Mouse (Mus musculus): Measurements from ENCODE around the gene Son.
"Not testable (repeated sequence)": the region's sequence is repeated elsewhere in the genome, so short reads cannot be mapped to it uniquely, and the experiment has no call there.

Gene Son

DNA sequence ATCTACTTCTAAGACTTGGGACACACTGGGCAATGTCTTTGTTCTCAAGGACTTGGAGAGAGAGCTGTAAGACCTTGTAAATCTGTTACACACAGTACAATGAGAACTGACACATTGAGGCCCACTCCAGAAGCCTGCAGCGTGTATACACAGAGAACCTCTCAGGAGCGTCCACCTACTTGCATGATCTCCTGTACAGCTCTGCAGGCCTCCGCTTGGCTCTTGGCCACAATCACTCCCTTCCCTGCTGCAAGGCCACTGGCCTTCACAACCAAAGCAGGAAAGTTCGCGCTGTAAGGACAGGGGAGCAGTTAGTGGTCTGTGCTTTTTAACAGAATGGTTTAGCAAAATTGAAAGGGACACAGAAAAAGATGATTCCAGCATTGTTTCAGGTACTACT, 8.1 kb upstream of the Son start:
- DNase-seq (ENCODE audit: inconsistent ontology term) = no peak

DNA sequence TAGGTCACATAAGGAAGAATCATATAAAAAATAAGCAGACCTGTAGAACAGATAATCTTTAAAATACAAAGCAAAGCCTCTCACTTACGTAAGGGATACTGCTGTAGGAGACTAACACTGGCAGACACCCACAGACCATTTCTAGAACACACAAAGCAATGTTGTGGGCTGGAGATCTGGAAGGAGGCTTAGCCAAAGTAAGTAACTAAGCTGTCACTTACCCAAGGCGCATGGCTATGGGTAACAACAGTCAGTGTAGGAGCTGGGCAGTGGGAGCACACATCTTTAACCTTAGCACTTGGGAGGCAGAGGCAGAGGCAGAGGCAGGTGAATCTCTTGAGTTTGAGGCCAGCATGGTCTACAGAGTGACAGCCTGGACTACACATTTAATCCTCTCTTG, 7.7 kb upstream of the Son start:
- DNase-seq (ENCODE audit: inconsistent ontology term) = no peak

DNA sequence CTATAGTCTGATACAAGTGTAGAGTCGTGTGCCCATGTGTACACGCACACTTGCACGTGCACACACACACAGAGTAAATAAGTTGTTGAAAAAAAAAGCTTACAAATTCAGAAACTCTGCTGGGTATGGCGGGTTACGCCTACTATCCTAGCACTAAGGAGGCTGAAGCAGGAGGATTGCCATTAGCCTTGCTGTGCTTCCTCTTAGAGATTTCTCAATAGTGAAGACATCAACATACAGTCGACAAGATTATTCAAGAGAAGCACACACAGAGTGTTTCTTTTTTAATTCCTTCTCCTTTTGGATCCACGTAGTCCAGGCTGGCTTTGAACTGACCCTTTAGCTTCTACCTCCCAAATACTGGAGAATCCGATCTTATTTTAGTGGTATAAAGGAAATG, 7.1 kb upstream of the Son start:
- no peak for DNase-seq (ENCODE audit: inconsistent ontology term)

DNA sequence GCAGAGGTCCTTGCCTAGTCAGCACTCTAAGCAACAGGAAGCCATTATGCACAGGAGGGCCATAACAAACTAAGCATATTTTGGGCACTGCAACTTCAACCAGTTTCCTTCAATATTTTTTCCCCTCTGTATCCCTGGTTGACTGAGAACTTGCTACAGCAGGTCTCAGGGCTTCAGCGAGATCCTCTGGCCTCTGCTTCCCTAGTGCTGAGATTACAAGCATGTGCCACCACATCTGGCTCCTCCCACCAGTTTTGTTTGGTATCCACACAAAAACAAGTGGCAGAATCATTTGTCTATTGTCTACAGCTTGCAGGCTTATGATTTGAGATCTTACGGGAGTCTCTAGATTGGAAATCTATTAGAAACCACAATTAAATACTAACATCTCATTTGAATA, 2.4 kb upstream of the Son start:
- no peak for DNase-seq (ENCODE audit: inconsistent ontology term)

DNA sequence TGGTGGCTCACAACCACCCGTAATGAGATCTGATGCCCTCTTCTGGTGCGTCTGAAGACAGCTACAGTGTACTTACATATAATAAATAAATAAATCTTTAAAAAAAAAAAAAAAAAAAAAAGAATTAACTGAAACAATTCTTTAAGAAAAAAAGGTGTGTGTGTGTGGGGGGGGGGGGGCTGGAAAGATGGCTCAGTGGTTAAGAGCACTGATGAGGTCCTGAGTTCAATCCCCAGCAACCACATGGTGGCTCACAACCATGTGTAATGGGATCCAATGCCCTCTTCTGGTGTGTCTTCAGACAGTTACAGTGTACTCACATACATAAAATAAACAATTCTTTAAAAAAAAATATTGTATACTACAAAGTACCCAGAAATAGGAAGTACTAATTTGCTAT, 1.9 kb upstream of the Son start:
- not testable (repeated sequence) for DNase-seq (ENCODE audit: inconsistent ontology term)

DNA sequence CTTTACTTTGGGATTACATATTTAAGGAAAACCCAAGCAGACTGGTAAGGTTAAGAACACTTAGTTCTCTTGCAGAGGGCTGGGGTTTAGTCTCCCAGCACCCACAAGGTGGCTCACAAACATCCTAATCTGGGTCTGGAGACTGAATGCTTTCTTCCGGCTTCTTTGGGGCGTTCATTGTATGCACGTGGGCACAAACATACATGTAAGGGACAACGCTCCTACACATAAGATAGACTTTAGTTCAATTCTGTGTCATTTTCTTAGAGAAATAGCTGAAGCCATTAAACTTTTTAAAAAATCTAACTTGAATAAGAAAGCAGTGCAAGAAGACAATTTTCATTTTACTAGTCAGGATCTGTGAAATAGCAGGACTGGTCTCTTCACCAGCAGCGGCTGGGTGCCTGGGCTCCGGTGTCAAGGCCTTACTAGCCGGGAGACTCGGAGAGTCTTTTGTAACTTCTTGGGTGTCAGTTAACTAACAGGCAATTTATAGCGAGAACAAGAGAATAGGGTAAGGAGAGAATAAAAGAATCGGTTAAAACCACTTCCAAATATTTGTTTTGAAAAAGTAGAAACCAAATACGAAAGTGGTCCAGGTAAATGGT, 1.2 kb upstream of the Son start:
- DNase-seq (ENCODE audit: inconsistent ontology term) = peak; percentile 20

DNA sequence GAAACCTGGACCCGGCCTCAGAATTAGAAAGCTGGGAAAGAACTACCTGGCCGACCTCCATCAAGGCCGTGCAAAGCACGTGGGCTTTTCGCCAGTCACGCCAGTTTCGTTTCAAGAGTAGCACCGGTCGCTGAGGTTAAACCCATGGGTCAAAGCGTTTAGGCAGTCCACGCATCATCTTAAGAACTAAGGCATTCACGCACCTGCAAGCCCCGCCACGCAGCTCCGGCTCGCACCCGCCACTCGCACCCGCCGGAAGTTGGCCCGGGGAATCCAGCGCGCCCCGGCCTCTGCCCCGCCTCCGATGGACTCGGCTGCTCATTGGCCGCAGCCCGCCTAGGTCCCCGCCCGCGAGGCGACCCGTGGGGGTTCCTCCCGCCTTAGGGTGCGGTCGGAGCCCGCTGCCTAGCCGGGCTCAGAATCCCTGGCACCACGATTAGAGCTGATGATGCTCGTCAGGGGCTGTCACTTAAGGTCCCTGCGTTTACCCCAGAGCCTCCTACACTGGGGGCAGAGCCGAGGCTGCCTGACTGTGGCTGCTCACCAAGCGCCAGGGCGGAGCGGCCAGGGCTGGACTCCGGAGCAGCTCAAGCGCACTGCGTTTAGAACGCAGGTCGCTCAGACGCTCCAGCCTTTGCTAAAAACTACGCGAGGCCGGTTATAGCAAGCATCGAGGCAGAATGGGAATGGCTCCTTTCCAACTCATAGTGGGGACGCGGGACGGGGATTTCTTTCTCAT, 456 bp upstream of the Son start, which contains the start of gene Gart:
Gene Gart (minus strand): TSS at position 272 of the 739 bp plus-strand sequence.
- peak; percentile 95 for DNase-seq (ENCODE audit: inconsistent ontology term)

DNA sequence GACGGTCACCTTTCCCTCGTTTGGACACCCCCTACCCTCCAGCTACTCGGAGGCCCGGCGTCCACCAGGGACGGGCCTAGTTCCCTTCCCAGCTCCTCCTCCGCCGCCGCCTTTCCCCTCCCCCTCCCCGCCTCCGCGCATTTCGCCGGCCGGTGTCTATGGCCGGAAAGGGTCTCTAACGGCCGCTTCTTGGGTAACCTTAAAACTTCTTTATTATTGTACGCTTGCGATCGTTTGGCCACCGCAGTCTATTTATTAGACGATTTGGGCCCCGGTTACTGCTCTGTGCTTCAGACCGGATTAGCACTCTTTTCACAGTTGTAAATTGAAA, 879 bp downstream of the Son start:
- DNase-seq (ENCODE audit: inconsistent ontology term) = peak; percentile 87

DNA sequence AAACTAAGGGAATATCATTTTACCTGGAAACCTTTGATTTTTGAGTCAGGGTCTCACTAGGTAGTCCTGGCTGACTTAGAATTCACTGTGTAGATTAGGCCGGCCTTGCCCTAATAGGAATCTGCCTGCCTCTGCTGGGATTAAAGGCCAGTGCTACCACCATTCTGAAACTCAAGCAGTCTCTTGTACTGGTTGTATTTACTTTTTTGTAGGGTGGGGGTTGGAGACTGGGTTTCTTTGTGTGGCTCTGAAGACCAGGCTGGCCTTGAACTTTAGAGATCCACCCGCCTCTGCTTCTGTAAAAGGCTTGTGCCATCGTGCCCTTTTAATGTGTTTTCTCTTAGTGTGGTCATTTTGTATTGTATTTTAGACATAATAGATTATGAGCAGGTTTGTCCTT, 1.9 kb downstream of the Son start:
- no peak for DNase-seq (ENCODE audit: inconsistent ontology term)

DNA sequence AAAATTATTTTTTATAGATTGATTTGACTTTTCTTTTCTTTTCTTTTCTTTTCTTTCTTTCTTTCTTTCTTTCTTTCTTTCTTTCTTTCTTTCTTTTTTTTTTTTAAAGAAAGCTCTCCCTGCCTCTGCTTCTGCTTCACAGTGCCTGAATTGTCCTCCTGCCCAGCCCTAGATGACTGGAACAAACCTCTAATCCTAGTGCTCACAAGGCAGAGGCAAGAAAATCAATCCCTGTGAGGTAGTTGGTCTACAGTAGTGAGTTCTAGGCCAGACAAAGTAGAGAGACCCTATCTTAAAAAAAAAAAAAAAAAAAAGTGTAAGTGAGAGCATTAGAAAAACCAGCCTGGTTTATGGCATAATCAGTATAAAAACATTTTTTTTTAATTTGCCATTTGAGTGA, 2.5 kb downstream of the Son start:
- DNase-seq (ENCODE audit: inconsistent ontology term) = no peak

DNA sequence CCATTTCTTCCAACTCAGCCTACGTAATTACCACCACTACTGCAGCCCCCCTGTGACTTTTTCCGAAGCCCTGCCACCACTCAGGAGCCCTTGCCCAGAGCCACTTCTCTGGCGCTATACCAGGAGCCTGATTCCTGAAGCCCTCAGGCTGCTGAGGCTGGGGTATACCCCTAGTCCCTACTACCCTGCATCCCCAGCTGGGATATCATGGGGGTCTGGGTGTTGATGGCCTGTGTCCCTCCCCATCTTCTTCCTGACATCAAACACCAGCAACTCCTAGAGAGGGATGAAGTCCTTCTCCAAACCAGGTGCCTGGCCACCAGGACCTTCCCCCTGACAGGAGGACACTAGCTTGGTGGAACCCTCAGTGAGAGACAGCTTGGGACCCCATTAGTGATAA, 4.9 kb downstream of the Son start:
- no peak for DNase-seq (ENCODE audit: inconsistent ontology term)

DNA sequence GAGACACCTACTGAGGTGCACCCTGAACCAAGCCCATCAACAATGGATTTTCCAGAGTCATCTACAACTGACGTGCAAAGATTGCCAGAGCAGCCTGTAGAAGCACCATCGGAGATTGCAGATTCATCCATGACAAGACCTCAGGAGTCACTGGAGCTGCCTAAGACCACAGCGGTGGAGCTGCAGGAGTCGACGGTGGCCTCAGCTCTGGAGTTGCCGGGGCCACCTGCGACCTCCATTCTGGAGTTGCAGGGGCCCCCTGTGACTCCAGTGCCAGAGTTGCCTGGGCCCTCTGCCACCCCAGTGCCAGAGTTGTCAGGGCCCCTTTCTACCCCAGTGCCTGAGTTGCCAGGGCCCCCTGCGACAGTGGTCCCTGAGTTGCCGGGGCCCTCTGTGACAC, 8.0 kb downstream of the Son start:
- DNase-seq (ENCODE audit: inconsistent ontology term) = no peak

DNA sequence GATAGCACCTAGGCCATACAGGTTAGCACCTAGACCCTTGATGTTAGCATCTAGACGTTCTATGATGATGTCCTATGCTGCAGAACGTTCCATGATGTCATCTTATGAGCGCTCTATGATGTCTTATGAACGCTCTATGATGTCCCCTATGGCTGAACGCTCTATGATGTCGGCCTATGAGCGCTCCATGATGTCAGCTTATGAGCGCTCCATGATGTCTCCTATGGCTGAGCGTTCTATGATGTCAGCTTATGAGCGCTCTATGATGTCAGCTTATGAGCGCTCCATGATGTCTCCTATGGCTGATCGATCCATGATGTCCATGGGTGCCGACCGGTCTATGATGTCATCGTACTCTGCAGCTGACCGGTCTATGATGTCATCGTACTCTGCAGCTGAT, 10.0 kb downstream of the Son start:
- no peak for DNase-seq (ENCODE audit: inconsistent ontology term)

DNA sequence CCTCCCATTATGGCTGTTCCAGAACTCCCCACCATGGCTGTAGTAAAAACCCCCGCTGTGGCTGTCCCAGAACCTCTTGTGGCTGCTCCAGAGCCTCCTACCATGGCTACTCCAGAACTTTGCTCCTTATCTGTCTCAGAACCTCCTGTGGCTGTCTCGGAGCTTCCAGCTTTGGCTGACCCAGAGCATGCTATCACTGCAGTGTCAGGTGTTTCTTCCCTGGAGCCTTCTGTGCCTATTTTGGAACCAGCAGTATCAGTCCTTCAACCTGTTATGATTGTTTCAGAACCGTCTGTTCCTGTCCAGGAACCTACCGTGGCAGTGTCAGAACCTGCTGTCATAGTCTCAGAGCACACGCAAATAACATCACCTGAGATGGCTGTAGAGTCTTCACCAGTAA, 11.2 kb downstream of the Son start:
- DNase-seq (ENCODE audit: inconsistent ontology term) = no peak

DNA sequence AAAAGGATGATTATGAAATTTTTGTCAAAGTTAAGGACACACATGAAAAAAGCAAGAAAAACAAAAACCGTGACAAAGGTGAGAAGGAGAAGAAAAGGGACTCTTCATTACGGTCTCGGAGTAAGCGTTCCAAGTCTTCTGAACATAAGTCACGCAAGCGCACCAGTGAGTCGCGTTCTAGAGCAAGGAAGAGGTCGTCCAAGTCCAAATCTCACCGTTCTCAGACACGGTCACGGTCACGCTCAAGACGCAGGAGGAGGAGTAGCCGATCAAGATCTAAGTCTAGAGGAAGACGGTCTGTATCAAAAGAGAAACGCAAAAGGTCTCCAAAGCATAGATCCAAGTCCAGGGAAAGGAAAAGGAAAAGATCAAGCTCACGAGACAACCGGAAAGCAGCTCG, 12.5 kb downstream of the Son start:
- DNase-seq (ENCODE audit: inconsistent ontology term) = no peak

DNA sequence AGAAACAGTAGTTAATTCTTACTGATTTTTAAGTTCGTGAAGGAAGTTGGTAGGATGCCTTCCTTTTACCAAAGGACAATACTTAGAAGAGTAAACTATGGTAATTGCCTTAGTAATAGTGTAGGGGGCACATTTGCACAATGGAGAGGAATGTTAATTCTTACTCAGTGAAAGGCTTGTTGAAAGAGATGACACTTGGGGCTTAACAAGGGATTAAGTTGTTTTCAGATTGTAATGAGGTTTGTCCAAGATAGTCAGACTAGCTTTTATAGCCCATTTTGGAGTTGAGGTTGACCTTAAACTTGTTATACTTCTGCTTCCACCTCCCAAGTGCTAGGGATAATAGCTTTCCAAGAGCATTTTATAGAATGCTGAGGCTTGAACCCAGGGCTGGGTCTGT, 14.1 kb downstream of the Son start:
- no peak for DNase-seq (ENCODE audit: inconsistent ontology term)

DNA sequence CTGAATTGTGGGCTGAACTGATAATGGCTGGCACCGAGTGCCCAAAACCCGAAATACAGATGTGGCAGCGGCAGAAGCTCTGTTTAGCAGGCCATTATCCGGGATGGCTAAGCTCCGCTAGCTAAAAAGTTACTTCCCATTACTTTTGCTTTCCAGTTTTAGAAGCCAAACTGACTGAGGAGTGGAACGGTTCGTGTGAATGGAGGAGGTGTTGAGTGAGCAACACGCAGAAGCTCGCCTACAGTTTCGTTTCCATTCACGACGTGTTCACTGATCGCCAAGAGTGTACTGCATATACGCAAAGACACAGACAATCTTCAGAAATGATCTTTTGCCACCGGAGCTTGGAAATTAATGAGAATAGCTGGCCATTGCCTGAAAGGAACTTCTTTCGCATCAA, 15.0 kb downstream of the Son start:
- DNase-seq (ENCODE audit: inconsistent ontology term) = no peak

DNA sequence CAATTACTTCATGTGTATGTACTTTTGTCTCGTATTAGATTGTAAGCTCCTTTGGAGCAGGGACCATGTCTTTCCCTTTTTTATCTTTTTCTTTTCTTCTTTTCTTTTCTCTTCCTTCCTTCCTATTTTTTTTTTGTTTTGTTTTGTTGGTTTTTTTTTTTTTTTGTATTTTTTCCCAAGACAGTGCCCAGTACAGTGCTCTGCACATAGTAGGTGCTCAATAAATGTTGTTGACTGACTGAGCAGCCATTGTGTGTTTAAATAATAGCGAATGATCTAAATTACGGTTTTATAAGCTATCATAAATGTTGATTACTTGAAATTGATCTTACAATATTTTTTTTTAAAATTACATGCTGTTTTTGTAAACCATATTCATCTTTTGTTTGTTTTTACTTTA, 16.5 kb downstream of the Son start:
- no peak for DNase-seq (ENCODE audit: inconsistent ontology term)

DNA sequence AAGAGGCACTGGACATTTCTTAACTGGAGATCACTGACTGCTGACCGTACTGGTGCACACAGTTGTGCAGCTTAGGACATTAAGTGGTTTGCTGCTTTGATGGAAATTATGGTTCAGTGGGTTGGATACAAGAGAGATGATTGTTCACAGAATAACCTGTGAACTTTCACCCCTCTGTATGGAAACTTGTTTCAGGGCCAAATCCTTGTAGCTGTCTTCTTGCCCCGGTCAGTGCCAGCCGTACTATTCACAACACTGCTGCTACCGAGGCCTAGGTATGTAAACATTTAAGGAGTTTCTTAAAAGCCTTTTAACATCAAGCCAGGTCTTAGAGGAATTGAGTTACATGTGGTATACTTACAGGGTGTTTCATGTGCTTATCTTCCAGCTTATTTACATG, 27.2 kb downstream of the Son start:
- no peak for DNase-seq (ENCODE audit: inconsistent ontology term)

DNA sequence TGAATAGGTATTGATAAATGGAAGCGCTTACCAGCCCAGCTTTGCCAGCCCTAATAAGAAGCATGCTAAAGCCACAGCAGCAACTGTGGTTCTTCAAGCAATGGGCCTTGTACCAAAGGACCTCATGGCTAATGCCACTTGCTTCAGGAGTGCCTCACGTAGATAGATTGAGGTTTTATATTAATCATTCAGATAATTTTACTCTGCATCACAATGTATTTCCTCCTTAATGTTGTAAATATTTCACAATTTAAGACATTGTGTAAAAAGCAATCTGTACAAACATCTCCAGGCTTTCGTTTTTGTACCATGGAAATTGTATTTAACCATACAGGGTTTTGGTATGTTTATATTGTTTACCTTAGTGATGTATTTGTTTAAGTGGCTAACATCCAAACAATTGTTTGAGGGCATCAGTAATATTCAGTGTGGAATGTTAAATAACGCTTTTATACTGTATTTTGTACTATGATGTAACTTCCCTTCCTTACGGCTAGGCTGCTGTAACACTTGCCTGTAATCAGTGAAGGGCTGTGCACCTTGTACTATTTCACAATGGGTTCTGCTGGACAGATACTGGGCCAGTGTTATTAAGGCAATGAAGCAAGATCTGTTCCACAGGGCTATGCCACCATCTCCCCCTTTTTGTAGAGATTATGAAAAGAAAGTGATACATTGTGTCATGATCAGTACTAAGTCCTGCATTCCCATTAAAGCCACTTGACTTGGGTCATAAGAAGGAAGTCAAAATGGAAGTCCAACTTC, 31.0 kb downstream of the Son start:
- no peak for DNase-seq (ENCODE audit: inconsistent ontology term)

DNA sequence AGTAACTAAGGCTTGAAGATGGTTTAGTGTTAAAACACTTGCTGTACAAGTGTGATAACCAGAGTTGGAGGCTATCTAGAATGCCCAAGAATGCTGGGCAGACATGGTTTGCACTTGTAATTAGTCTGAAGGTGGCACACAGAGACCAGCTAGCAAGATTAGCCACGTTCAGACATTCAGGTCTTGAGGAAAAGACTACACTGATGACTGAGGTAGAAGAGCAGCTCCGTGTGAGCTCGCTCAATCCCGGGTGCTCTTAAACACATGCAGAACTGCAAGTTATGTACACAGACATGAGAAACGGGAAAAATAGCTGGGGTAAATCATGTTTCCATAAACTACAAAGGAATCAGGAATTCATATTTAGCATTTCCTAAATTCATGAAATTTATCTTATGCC, 33.4 kb downstream of the Son start:
- DNase-seq (ENCODE audit: inconsistent ontology term) = no peak

DNA sequence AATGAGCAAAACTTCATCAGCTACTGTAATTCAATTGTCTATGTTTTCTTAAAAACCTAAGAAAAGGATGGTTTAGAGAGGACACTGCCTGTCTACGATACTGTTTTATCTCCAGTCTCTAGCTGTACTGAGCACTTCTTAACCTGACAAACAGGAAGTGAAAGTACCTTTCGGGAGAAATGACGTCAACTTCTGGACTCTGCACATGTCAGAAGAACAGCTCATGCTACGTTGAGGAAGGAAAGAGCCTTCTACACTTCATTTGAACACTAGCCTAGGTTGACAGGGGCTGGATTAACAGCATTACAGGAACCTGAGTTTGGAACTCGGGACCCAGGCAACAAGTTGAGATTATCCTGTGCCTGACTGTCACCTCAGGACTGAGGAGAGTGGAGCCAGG, 38.2 kb downstream of the Son start:
- DNase-seq (ENCODE audit: inconsistent ontology term) = no peak

DNA sequence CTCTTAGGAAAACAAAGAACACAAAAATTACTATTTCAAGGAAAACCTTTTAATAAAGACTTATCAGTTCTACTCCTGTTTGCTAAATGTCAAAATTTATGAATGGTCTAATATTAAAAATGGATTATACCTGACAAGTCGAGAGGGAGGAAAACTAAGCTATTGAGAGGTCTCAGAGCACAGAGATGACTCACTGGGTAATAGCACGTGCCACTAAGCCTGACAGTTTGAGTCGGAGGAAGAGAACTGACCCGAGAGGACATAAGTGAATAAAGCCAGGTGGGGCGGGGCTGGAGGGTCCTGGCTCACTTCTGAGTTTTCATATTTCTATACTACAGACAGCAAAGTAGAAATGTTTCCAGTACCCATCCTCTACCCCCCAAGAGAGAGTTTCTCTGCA, 39.1 kb downstream of the Son start:
- DNase-seq (ENCODE audit: inconsistent ontology term) = no peak
